Mouse (Mus musculus) CH12.LX (cell line): ENCODE results near the gene Tmem258.

ENCODE experiments used
- CTCF ChIP-seq, 2 experiments: IDR thresholded peaks in 1 of 2; conservative IDR thresholded peaks in 1 of 2; 2 replicates each; pipeline ENCODE4 v1.5.1; 2011 to 2012; ENCODE audit warnings: low read depth in 2 of 2, low read length in 2 of 2, improper control_type of control experiment in 1 of 2, inconsistent platforms in 1 of 2, mild to moderate bottlenecking in 1 of 2, moderate library complexity in 1 of 2
- EP300 ChIP-seq: IDR thresholded peaks from 2 replicates; pipeline ENCODE4 v1.6.1; 2011; ENCODE audit warnings: low read length, improper control_type of control experiment
- ETS1 ChIP-seq: conservative IDR thresholded peaks from 2 replicates; pipeline ENCODE4 v1.6.1; 2012; ENCODE audit warnings: low read depth, mild to moderate bottlenecking, inconsistent platforms, low read length, improper control_type of control experiment, moderate library complexity
- HCFC1 ChIP-seq: IDR thresholded peaks from 2 replicates; pipeline ENCODE4 v1.6.1; 2012; ENCODE audit warnings: low read depth, mild to moderate bottlenecking, inconsistent platforms, low read length, improper control_type of control experiment
- IRF4 ChIP-seq: IDR thresholded peaks from 2 replicates; pipeline ENCODE4 v1.6.1; 2014; ENCODE audit warnings: low read depth, mild to moderate bottlenecking, inconsistent platforms, low read length, improper control_type of control experiment
- MAFK ChIP-seq: IDR thresholded peaks from 2 replicates; pipeline ENCODE4 v1.6.1; 2011; ENCODE audit warnings: low read length, improper control_type of control experiment; ENCODE audit not compliant: insufficient replicate concordance
- POLR2A ChIP-seq: IDR thresholded peaks from 2 replicates; pipeline ENCODE4 v1.6.1; 2011; ENCODE audit warnings: low read depth, mild to moderate bottlenecking, improper control_type of control experiment, low read length
- POLR2AphosphoS2 ChIP-seq: IDR thresholded peaks from 2 replicates; pipeline ENCODE4 v1.6.1; 2011; ENCODE audit warnings: low read depth, low read length, improper control_type of control experiment
- TBP ChIP-seq: conservative IDR thresholded peaks from 2 replicates; pipeline ENCODE4 v1.6.1; 2011; ENCODE audit warnings: low read depth, low read length, improper control_type of control experiment
- USF1 ChIP-seq: IDR thresholded peaks from 2 replicates; pipeline ENCODE4 v1.6.1; 2014; ENCODE audit warnings: low read depth, mild to moderate bottlenecking, inconsistent platforms, low read length, improper control_type of control experiment
- USF2 ChIP-seq: conservative IDR thresholded peaks from 2 replicates; pipeline ENCODE4 v1.6.1; 2011; ENCODE audit warnings: low read depth, low read length, improper control_type of control experiment
- ZNF384 ChIP-seq: IDR thresholded peaks from 2 replicates; pipeline ENCODE4 v1.6.1; 2012; ENCODE audit warnings: low read depth, low read length, improper control_type of control experiment, inconsistent platforms

DNA sequence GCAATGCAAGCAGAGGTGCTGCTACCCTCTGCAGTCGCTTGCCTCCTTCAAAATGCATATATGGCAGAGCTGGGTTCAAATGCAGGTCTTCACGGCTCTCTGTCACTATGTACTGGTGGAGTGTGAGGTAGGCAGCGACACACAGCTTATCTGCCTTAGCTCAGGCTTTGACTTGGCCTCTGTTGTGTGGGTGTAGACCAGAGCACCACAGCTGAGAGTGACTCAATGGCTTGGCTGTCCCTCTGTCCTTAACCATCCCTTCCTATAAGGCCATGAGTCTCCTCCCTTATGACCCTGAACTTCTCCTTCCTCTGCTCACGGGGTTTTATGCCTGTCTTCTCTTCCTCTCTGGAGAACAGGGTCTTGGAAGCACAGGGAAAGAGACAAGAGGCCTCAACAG is 7.1 kb downstream of the Tmem258 start:
- no peak for TF ChIP-seq TBP
- TF ChIP-seq POLR2A, result no peak
- no peak for TF ChIP-seq USF2
- TF ChIP-seq CTCF (conservative IDR thresholded peaks at IDR 0.05 in 1 of 2, IDR thresholded peaks at IDR 0.05 in 1 of 2; ENCODE audit: low read depth in 2 of 2, low read length in 2 of 2), result no peak
- no peak for TF ChIP-seq USF1
- TF ChIP-seq HCFC1, result no peak
- TF ChIP-seq ETS1, result no peak
- no peak for TF ChIP-seq POLR2AphosphoS2
- no peak for TF ChIP-seq EP300
- TF ChIP-seq MAFK, result no peak
- no peak for TF ChIP-seq ZNF384
- TF ChIP-seq IRF4, result no peak
